Mouse (Mus musculus): ENCODE measurements around the gene Gm17545.

Gm17545 gene

GRCm38 (mm10) chr9:22443157-22443556 is 10.9 kb upstream of the Gm17545 start:
- DNase-seq (ENCODE audit: low read depth, low spot score), result no peak

DNA sequence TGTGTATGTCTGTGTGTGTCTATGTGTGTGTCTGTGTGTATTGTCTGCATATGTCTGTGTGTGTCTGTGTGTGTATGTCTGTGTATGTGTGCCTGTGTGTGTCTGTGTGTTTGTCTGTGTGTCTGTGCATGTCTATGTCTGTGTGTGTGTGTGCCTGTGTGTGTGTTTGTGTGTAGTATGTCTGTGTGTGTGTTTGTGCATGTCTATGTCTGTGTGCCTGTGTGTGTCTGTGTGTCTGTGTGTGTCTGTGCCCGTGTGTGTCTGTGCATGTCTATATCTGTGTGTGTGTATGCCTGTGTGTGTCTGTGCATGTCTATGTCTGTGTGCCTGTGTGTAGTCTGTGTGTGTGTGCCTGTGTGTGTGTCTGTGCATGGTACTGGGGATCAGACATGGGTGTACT is 9.0 kb upstream of the Gm17545 start:
- DNase-seq (ENCODE audit: low read depth, low spot score), result no peak

DNA sequence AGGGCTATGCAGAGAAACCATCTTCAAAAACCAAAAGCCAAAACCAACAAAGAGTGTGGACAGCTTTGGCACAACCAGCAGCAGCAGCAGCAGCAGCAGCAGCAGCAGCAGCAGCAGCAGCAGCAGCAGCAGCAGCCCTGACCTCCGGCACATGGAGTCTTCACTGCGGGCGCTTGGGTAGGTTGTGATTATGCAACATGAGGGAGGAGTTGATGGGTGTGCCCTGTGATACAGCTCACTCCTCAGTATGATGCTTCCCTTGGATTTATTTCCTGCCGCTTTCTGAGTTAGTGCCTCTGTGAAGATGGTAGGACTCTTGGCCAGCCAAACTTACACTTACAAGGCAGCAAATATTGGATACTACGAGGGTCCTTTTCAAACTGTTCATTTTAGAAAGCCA is 6.9 kb upstream of the Gm17545 start:
- peak; percentile 24 for DNase-seq (ENCODE audit: low read depth, low spot score)

DNA sequence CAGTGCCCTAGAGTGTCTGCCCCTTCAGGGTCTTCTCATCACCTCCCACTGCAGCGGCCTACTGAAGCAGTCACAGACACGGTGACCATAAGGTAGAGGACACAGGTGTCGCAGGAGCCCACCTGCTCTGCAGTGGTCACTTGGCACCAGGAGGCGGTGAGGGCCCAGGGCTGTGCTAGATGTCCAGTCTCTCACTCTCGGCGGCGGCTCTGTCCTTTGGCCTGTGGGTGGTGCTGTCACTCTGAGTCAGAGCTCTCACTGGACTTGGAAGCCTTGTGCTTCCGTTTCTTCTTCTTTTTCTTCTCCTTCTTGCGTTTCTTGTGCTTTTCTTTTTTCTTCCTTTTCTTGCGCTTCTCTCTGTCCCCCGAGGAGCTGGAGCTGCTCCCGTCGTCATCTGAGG is 5.7 kb upstream of the Gm17545 start:
- no peak for DNase-seq (ENCODE audit: low read depth, low spot score)

DNA sequence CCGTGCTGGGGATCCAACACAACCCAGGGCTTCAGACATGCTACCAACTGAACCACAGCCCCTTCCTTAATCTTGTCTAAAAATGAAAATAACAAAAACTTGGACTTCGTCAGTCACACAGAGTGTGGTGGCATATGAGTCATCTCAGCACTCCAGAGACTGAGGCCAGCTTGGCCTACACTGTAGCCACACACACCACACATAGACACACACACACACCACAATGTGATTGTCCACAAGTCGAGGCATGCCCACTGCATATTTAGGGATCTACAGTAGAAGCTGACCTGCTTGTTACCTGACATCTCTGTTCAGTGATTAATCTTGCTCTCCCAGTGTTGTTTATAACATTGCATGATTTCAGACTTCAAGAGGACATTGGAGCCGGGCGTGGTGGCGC is 4.9 kb upstream of the Gm17545 start:
- no peak for DNase-seq (ENCODE audit: low read depth, low spot score)

DNA sequence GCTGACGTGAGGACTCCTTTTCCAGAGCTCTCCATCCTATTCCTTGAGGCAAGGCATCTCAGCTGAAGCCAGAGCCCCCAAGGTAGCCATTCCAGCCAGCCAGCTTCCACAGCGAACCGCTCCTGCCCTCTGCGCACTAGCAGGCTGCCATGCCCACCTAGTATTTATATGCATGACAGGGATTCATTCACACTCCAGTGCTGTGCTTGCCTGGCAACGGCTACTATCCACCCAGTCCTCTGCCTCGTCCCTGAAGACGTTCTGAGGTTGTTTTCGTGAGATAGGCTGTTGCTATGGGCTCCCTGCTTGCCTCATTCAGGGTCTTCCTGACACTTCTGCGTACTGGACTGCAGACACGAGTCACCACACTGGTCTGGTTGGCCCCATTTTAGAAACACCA is 1.4 kb upstream of the Gm17545 start:
- no peak for DNase-seq (ENCODE audit: low read depth, low spot score)

GRCm38 (mm10) chr9:22453501-22453924 is 577 bp upstream of the Gm17545 start:
- DNase-seq (ENCODE audit: low read depth, low spot score), result no peak

DNA sequence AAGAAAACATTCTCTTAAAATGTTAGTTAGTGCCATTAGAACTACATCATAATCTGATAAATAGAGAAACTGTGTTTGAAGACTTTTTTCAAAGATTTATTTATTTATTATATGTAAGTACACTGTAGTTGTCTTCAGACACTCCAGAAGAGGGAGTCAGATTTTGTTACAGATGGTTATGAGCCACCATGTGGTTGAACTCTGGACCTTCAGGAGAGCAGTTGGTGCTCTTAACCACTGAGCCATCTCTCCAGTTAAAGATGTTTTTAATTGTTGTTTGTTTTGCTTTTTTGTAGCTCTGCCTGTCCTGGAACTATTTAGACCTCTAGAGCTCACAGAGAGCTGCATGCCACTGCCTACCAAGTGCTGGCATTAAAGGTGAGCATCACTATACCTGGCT is 951 bp downstream of the Gm17545 start:
- no peak for DNase-seq (ENCODE audit: low read depth, low spot score)

DNA sequence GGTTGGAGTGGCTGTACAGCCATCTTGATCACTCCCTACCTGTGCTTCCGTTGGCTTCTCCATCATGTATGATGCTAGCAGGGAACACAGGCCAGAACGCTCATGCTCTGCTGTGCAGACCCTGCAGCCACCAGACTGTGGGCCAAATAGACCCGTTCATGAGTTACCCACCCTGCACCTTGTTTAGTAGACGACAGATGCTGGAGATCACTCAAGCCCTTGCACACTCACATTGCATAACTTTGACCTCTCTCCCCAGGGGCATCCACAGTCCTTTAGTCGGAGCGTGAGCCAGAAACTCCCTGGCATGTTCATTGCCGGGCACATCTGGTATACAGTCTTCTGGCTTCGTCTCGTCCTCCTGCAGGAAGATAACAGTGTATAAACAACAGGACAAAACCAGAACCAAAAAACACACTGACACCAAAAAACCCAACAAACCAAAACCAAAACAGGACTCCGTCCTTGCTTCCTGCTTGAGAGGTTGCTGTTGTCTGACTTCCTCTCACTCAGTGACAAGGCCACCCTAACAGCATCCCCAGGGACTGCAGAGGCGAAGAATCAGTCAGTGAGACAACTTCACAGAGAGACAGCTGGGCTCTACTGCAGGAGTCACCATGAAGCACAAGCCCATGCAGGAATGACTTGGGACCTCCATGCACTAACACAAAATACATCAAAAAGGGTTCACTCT is 3.2 kb downstream of the Gm17545 start:
- no peak for DNase-seq (ENCODE audit: low read depth, low spot score)

GRCm38 (mm10) chr9:22461946-22462345 is 7.9 kb downstream of the Gm17545 start:
- peak; percentile 39 for DNase-seq (ENCODE audit: low read depth, low spot score)

DNA sequence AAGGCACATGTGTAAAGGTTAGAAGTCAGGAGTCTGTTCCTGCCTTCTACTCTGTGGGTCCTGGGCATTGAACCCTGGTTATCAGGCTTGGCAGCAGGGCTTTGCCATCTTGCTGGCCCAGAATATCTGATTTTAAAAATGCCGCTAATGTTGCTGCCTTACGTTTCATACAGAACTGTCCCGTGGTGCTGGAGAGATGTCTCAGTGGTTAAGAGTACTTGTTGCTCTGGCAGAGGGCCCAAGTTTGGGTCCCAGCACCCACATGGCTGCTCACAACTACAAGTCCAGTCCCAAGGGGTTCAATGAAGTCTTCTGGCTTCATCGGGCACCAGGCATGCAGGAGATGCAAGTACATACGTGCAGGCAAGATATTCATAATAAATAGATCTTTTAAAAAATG is 12.1 kb downstream of the Gm17545 start:
- no peak for DNase-seq (ENCODE audit: low read depth, low spot score)

DNA sequence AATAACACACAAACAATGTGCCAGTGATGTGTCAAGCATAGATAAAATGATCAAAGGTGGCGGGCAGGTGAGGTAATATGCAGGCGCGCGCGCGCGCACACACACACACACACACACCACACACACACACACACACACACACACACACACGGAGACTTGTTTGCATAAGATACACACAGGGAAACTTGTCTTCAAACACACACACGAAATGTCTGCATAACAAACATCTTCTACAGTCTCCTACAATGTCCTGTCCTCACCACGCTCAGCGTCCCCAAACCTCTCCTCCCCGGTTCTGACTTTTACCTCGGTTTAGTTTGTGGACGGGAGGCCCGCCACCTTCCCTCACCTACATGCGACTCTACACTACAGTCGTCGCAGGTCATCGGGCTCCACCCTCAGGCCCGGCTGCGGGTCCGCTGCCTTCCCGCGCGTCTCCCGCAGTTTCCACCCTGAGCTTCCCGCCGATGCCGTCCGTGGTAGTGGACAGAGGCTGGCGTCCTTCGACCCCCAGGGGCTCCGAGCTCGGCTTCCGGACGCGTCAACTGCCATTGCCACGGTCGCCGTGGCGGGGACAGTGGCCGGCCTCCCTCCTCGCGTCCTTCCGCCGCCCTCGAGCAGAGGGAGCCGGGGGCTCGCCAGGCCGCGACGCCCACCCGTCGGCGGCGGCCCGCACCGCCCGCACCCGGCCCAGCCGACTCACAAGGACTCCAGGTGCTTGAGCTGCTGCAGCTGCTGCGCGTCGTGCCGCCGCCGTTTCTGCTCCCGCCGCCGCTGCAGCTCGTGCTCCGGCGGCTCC is 13.5 kb downstream of the Gm17545 start:
- DNase-seq (ENCODE audit: low read depth, low spot score), result no peak

- peak; percentile 60 for DNase-seq (ENCODE audit: low read depth, low spot score)
Measured at GRCm38 (mm10) chr9:22468170-22468898, 14.2 kb downstream of the Gm17545 start.

- DNase-seq (ENCODE audit: low read depth, low spot score), result no peak
Measured at GRCm38 (mm10) chr9:22468899-22469259, 14.8 kb downstream of the Gm17545 start.

DNA sequence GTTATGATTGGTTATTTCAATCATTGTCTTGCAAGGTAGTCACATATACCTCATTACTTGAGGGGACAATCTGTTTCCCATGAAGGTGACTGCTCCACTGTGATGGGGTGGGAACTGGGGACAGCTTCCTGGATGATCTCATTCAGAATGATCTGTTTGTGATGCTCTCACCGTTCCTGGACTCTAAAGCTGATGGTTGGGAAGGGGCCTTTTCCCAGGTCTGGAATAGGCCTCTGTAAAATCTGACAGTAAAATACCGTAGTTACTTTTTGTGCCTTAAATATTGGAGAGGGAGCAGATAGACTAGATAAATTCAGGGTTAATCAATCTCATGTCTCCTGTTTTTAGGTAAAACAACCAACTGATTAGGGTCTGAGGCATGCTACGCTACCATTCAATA is 15.6 kb downstream of the Gm17545 start, which contains the start of gene Rp9:
Rp9 (minus strand) TSS at position 101 of the 400 bp plus-strand sequence.
- DNase-seq (ENCODE audit: low read depth, low spot score), result no peak

DNA sequence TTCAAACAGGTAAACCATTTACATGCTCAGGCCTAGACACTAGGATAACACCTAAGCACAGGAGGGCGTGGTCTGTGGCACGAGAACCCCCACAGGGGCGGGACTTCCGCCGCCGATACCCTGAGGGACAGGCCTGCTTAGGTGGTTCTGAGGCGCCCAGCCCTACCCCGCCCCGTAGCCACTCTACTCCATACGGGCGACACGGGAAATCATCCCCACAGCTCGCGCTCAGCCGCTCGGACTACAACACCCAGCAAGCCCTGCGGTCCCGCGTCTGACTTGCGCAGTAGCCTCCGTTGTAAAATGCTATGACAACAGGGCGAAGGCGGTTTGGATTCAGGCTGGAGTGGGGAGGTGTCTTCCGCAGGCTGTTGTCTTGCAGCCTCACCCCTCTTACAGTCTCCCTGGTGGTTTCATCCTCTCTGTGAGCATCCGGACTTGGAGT is 21.4 kb downstream of the Gm17545 start, which contains the start of gene Bbs9:
Bbs9 (plus strand) TSS at position 292 of the 445 bp plus-strand sequence.
- peak; percentile 84 for DNase-seq (ENCODE audit: low read depth, low spot score)

DNA sequence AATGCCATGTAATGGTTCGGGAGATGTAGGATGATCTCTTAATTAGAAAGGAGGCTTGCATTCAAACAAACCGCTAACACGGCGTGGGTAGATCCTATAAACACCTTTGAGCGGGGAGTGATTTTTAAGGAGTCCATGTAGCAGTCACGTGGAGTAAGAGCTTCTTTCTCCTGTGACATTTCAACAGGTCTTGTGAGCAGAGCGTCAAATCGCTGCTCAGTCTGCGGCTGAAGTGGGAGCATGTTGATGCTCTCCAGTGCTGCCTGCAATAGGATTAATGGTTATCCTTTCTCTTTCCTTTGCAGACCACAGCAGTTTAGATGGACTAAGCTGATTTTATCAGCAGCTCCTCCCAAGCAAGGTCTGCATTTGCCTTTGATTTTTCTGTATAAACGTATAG is 22.2 kb downstream of the Gm17545 start:
- no peak for DNase-seq (ENCODE audit: low read depth, low spot score)

- no peak for DNase-seq (ENCODE audit: low read depth, low spot score)
Measured at GRCm38 (mm10) chr9:22478946-22479345, 24.9 kb downstream of the Gm17545 start.

GRCm38 (mm10) chr9:22483866-22484561 is 29.9 kb downstream of the Gm17545 start:
- DNase-seq (ENCODE audit: low read depth, low spot score), result no peak

DNA sequence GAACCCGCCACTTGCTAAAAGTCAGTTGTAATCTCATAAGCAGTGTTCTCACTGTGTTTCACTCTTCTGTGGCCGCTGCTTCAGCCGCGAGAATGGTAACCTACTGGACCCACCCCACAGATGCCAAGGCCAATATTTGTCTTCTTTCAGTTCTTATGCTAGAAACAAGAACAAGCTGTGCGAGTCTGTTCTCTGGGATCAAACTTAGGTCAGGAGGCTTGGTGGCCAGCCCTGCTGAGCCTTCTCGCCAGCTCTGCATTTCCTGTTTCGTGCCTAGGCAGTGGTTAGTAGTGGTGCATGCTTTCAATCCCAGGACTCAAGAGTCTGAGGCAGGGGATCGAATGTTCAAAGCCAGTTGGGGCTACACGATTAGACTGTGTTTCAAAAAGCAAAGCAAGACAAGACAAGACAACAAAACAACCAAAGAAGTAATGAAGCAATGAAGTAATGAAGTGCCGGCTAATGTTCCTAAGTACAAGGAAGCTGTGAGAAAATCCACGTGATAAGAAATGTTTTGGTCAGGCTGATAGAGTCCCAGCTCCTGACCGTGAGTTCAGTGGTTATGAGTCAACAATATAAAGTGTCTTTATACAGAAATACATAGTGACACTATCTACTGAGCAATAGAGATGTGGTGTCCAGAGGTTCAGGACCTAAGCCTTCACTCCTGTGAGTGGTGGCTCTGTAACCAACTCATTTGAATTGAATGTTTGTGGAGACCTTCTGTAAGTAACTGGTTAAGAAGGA is 30.6 kb downstream of the Gm17545 start:
- no peak for DNase-seq (ENCODE audit: low read depth, low spot score)

DNA sequence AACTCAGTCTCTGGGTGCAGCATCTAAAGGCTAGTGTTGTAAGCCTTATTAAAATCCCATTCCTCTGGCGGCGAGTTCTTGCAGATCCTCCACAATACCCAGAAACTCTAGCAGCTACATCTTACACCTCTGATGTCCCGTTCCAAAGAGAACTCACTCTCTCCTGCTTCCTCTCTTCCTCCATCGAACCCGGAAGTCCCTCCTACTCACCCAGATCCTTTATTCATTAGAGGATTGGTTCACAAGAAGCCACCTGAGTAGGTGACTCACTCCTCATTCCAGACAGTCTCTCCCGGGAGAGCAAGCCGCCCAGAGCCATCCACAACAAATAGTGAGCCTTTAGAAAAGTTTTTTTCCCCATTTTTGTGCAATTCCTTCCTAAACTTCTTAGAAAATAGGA is 32.1 kb downstream of the Gm17545 start:
- DNase-seq (ENCODE audit: low read depth, low spot score), result no peak
